Mouse (Mus musculus) kidney, postnatal 0 days (tissue): Measurements from ENCODE around the gene Gmpr2. TPM values are rescaled to one million over a fixed set of nuclear protein-coding genes. Genes with fewer than 3 reads are reported as not detected.

Experiments
- ATAC-seq: fragments of 200-750 bp; cut with Nextera tagmentation; replicated peaks from 2 replicates; pipeline ENCODE4 v1.8.0; 2017; ENCODE audit warnings: low read depth, moderate number of reproducible peaks, moderate TSS enrichment, moderate library complexity; ENCODE audit not compliant: low FRiP score
- DNase-seq: peaks from one replicate; pipeline ENCODE4 v3.0.0-alpha.2; 2016; ENCODE audit warnings: low spot score
- H3K27ac ChIP-seq: fragments of 300-500 bp; sonication (generic); 2 replicates; pipeline ENCODE4 v1.5.1; 2014; ENCODE audit warnings: mild to moderate bottlenecking
- H3K27me3 ChIP-seq: fragments of 300-500 bp; sonication (generic); 2 replicates; pipeline ENCODE4 v1.6.1; 2014; ENCODE audit warnings: low read length, mixed read lengths; ENCODE audit not compliant: insufficient read depth
- H3K36me3 ChIP-seq: fragments of 300-500 bp; sonication (generic); 2 replicates; pipeline ENCODE4 v1.6.1; 2014; ENCODE audit warnings: low read length, mixed read lengths; ENCODE audit not compliant: insufficient read depth
- H3K4me1 ChIP-seq: fragments of 300-500 bp; sonication (generic); replicated peaks from 2 replicates; pipeline ENCODE4 v1.6.1; 2014; ENCODE audit warnings: antibody characterized with exemption, low read length, mixed read lengths; ENCODE audit not compliant: insufficient read depth
- H3K4me2 ChIP-seq: fragments of 300-500 bp; sonication (generic); 2 replicates; pipeline ENCODE4 v1.6.1; 2014; ENCODE audit warnings: mild to moderate bottlenecking, low read length, moderate library complexity, mixed read lengths
- H3K4me3 ChIP-seq: fragments of 300-500 bp; sonication (generic); replicated peaks from 2 replicates; pipeline ENCODE4 v1.5.1; 2014; ENCODE audit warnings: low read depth, low read length
- H3K9ac ChIP-seq: fragments of 300-500 bp; sonication (generic); 2 replicates; pipeline ENCODE4 v1.6.1; 2014; ENCODE audit warnings: low read depth, low read length
- H3K9me3 ChIP-seq: fragments of 300-500 bp; sonication (generic); replicated peaks from 2 replicates; pipeline ENCODE4 v1.6.1; 2016; ENCODE audit warnings: low read length, inconsistent platforms, mixed read lengths
- CTCF ChIP-seq: IDR thresholded peaks from 2 replicates; pipeline ENCODE4 v1.5.1; 2016; ENCODE audit warnings: antibody characterized with exemption, low read depth, mild to moderate bottlenecking, moderate library complexity
- WGBS: fragments of 180-500 bp; shearing (Covaris S2); extraction: QIAGEN DNeasy Blood & Tissue Kit; methylation state at CpG from one replicate; pipeline ENCODE4 v1.1.7; 2014; 5-methylcytosine and 5-hydroxymethylcytosine counted together
- polyA plus RNA-seq: library from polyadenylated mRNA; unstranded; fragments of >200 nt; fragmentation: Nextera tagmentation; extraction: Ambion mirVana; gene quantifications from 2 replicates; pipeline ENCODE4 v1.2.1, GENCODE M21; 2015

Gmpr2 gene
- polyA plus RNA-seq, 1 experiment from 2014 or later, result 48.2 TPM

DNA sequence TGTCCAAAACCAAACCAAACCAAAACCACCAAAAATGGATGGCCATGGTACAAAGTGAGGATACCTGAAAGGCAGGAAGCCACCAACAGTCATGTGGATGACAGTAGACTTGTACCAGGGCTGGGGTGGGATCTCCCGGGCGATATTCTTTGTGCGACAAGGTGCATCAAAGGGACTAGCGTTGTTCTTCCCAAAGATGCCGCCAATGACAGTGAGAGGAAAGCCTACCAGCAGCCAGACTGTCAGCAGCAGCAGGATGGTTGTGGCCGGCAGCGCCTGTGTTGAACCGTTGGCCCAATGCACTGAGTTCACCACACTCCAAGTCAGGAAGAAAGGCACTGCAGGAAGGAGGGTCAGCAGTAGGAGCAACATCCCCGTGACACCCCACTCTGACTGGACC lies 33.9 kb upstream of the Gmpr2 start, which contains the start of gene Gm49378:
Gm49378 (minus strand) TSS at position 101 of the 400 bp plus-strand sequence.
- no peak for TF ChIP-seq CTCF
- Histone ChIP-seq H3K4me1 (peaks cover 7% of the 10 kb centered on the region), H3K9me3 (no peaks in the 10 kb centered on the region), H3K27me3 (no peaks in the 10 kb centered on the region), H3K27ac (no peak within 1 kb of the TSS), H3K36me3 (peaks cover 47% of the 10 kb centered on the region), H3K9ac (no peak within 1 kb of the TSS), H3K4me2 (no peak within 1 kb of the TSS), H3K4me3 (no peak within 1 kb of the TSS)
- WGBS, result 95% methylated on average over 9 of the region's 9 CpGs
- DNase-seq (no peak), ATAC-seq (no peak)

- no peak for ATAC-seq
- 97% methylated on average over 14 of the region's 14 CpGs for WGBS
- H3K27me3 ChIP-seq, result no peaks in the 10 kb centered on the region
- H3K4me1 ChIP-seq, result peaks cover 7% of the 10 kb centered on the region
- H3K36me3 ChIP-seq, result peaks cover 35% of the 10 kb centered on the region; the same call in 1 of the 2 replicates
- TF ChIP-seq CTCF, result no peak
- H3K9me3 ChIP-seq, result no peaks in the 10 kb centered on the region
- H3K4me2 ChIP-seq, result no peak overlapping the region
- H3K4me3 ChIP-seq, result no peak overlapping the region
- H3K9ac ChIP-seq, result no peak overlapping the region
- DNase-seq, result no peak
- no peak overlapping the region for H3K27ac ChIP-seq
These were observed 30.9 kb upstream of the Gmpr2 start for GRCm38 (mm10) chr14:55640816-55641215.

GRCm38 (mm10) chr14:55641291-55641690 lies 30.4 kb upstream of the Gmpr2 start:
- WGBS, result 95% methylated on average over 13 of the region's 13 CpGs
- DNase-seq, result no peak
- no peaks in the 10 kb centered on the region for H3K9me3 ChIP-seq
- H3K4me1 ChIP-seq, result peaks cover 7% of the 10 kb centered on the region
- H3K4me3 ChIP-seq, result no peak overlapping the region
- ATAC-seq, result no peak
- H3K36me3 ChIP-seq, result peaks cover 35% of the 10 kb centered on the region; the same call in 1 of the 2 replicates
- no peaks in the 10 kb centered on the region for H3K27me3 ChIP-seq
- no peak overlapping the region for H3K27ac ChIP-seq
- H3K4me2 ChIP-seq, result no peak overlapping the region
- no peak for TF ChIP-seq CTCF
- no peak overlapping the region for H3K9ac ChIP-seq

- Histone ChIP-seq H3K4me1 (peaks cover 7% of the 10 kb centered on the region), H3K27ac (peak overlapping the region; percentile 96), H3K4me3 (peak overlapping the region; percentile 72), H3K27me3 (no peaks in the 10 kb centered on the region), H3K4me2 (peak overlapping the region; percentile 81), H3K9me3 (no peaks in the 10 kb centered on the region), H3K9ac (peak overlapping the region; percentile 93), H3K36me3 (peaks cover 36% of the 10 kb centered on the region; the same call in 1 of the 2 replicates)
- no peak for DNase-seq
- WGBS, result 19% methylated on average over 8 of the region's 8 CpGs
- TF ChIP-seq CTCF, result no peak
- no peak for ATAC-seq
These were observed 29.1 kb upstream of the Gmpr2 start for GRCm38 (mm10) chr14:55642679-55643059.

DNA sequence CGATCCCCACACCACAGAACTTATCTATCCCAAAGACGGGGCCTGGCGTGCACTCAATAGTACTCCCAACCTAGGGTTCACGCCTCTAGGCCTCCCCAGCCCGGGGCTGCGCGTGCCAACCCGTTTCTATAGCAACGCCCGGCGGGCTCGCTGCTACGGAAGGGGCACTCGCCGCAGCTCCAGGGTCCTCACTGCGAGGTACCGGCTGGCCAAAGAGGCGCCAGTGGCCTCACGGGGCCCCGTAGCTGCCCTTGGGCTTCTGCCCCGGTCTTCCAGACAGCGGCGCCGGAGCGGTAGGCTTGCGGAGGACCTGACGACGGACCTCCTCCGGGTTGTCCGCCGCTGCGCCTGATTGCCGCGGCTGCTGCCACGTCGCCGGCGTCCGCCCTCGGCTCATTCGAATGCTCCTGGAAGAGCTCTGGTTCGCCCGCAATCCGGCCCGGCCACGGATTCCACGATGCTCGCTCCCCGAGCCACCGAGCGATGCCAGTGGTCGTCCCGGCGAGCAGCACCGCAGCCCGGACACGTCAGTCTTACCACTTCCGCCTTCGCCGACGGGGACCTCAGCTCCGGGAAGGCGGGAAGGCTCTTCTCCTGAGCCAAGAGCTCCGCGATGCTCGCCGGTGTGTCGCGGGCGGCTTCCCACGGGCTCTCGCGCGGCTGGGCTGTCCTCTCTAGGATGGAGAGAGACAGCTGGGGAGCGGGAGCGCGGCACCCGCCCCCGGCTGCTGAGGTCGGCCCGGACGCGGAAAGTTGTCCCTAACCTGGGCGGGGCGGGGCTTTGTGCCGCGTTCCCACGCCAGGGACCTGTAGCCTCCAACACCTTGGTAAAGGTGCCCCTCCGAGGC lies 28.5 kb upstream of the Gmpr2 start, which contains the start of gene Tm9sf1:
Tm9sf1 (minus strand) TSS at position 747 of the 848 bp plus-strand sequence.
- Histone ChIP-seq H3K9me3 (no peaks in the 10 kb centered on the region), H3K4me2 (peak within 1 kb of the TSS; percentile 81), H3K27me3 (no peaks in the 10 kb centered on the region), H3K4me3 (peak within 1 kb of the TSS; percentile 72), H3K4me1 (peaks cover 7% of the 10 kb centered on the region), H3K27ac (peak within 1 kb of the TSS; percentile 96), H3K36me3 (peaks cover 31% of the 10 kb centered on the region; the same call in 1 of the 2 replicates), H3K9ac (peak within 1 kb of the TSS; percentile 93)
- DNase-seq (peak; percentile 87), ATAC-seq (peak; percentile 86)
- TF ChIP-seq CTCF, result no peak
- under 1% methylated on average over 84 of the region's 89 CpGs for WGBS

DNA sequence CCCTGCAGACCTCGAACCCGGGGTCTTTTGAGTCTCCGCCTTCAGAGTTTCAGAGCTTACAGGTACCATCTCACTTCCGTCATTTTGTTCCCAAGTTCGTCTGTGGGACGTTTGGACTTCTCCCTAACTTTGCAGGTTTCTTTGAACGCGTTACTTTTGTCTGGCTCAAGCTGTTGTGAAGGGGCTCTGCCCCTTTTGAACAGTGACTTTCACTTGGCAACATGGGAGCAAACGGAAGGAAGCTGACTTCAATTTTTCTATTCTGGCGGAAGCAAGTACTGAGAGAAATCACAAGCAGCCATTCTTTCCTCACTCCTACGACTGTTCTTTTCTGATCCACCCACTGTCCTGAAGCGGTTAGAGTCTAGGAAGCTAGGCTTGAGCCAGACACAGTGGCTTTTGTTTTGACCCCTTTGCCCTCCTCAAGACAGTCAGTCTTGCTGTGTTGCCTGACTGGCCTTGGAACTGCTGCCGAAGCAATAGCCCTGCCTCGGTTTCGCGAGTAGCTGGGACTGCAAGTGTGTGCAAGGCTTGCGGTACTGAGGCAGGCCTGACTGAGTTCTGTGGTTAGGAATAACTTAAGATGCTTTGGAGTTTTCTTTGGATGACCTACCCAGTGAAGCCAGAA lies 27.4 kb upstream of the Gmpr2 start:
- peaks cover 7% of the 10 kb centered on the region for H3K4me1 ChIP-seq
- 11% methylated on average over 17 of the region's 17 CpGs for WGBS
- H3K27me3 ChIP-seq, result no peaks in the 10 kb centered on the region
- no peak for TF ChIP-seq CTCF
- H3K4me3 ChIP-seq, result peak overlapping the region; percentile 72
- H3K9ac ChIP-seq, result peak overlapping the region; percentile 93
- peak overlapping the region; percentile 96 for H3K27ac ChIP-seq
- H3K36me3 ChIP-seq, result peaks cover 21% of the 10 kb centered on the region; the same call in 1 of the 2 replicates
- DNase-seq (peak; percentile 68), ATAC-seq (no peak)
- H3K4me2 ChIP-seq, result peak overlapping the region; percentile 81
- no peaks in the 10 kb centered on the region for H3K9me3 ChIP-seq
